Mouse (Mus musculus): ENCODE measurements around the gene Lemd1. TPM values are rescaled to one million over a fixed set of nuclear protein-coding genes. Genes with fewer than 3 reads are reported as not detected.

Gene Lemd1
- not detected in 2 replicates for polyA plus RNA-seq (2012; rRNA removed)

GRCm38 (mm10) chr1:132191093-132191785 lies at the start of gene Lemd1, which contains the start of gene AC124108.1:
Gene Lemd1, plus strand, starts transcription at chr1:132191431.
Gene AC124108.1, plus strand, starts transcription at chr1:132191457.
- 7% methylated on average over 34 of the region's 34 CpGs for WGBS
- no peak for DNase-seq
- H3K27ac ChIP-seq (ENCODE audit: control insufficient read depth, insufficient read depth, low read length): no peak within 1 kb of the TSS

GRCm38 (mm10) chr1:132141753-132142152 lies 49.5 kb upstream of the Lemd1 start:
- H3K36me3 ChIP-seq (ENCODE audit: control insufficient read depth, insufficient read depth, low read length): no peaks in the 10 kb centered on the region
- no peak overlapping the region for H3K4me3 ChIP-seq (ENCODE audit: control insufficient read depth, insufficient read depth, low read length)
- peaks cover 2% of the 10 kb centered on the region; the same call in 1 of the 2 replicates for H3K4me1 ChIP-seq (replicated peaks; ENCODE audit: control insufficient read depth, insufficient read depth, low read length)
- H3K27me3 ChIP-seq (ENCODE audit: control insufficient read depth, insufficient read depth, low read length): peaks cover 6% of the 10 kb centered on the region; the same call in 1 of the 2 replicates
- 95% methylated on average over 13 of the region's 13 CpGs for WGBS
- TF ChIP-seq POLR2A (IDR thresholded peaks at IDR 0.05; ENCODE audit: control insufficient read depth, extremely low read depth, insufficient read depth, low read length, poor library complexity) (no peak), CTCF (IDR thresholded peaks at IDR 0.05; ENCODE audit: borderline replicate concordance, control insufficient read depth, extremely low read depth, insufficient read depth, low read length, poor library complexity) (no peak)
- no peak overlapping the region for H3K27ac ChIP-seq (ENCODE audit: control insufficient read depth, insufficient read depth, low read length)
- DNase-seq: no peak

More at GRCm38 (mm10) chr1:132191093-132191785, at the start of gene Lemd1, which contains the start of gene AC124108.1:
- TF ChIP-seq CTCF (IDR thresholded peaks at IDR 0.05; ENCODE audit: borderline replicate concordance, control insufficient read depth, extremely low read depth, insufficient read depth, low read length, poor library complexity) (no peak), POLR2A (IDR thresholded peaks at IDR 0.05; ENCODE audit: control insufficient read depth, extremely low read depth, insufficient read depth, low read length, poor library complexity) (no peak)
- no peak within 1 kb of the TSS for H3K4me3 ChIP-seq (ENCODE audit: control insufficient read depth, insufficient read depth, low read length)
- H3K27me3 ChIP-seq (ENCODE audit: control insufficient read depth, insufficient read depth, low read length): peaks cover 14% of the 10 kb centered on the region; the same call in 1 of the 2 replicates
- peaks cover 3% of the 10 kb centered on the region; the same call in 1 of the 2 replicates for H3K4me1 ChIP-seq (replicated peaks; ENCODE audit: control insufficient read depth, insufficient read depth, low read length)
- H3K36me3 ChIP-seq (ENCODE audit: control insufficient read depth, insufficient read depth, low read length): no peaks in the 10 kb centered on the region

- H3K36me3 ChIP-seq (ENCODE audit: control insufficient read depth, insufficient read depth, low read length): no peaks in the 10 kb centered on the region
- peaks cover 6% of the 10 kb centered on the region; the same call in 1 of the 2 replicates for H3K27me3 ChIP-seq (ENCODE audit: control insufficient read depth, insufficient read depth, low read length)
- 27% methylated on average over 5 of the region's 5 CpGs for WGBS
- peaks cover 2% of the 10 kb centered on the region; the same call in 1 of the 2 replicates for H3K4me1 ChIP-seq (replicated peaks; ENCODE audit: control insufficient read depth, insufficient read depth, low read length)
- DNase-seq: no peak
- TF ChIP-seq POLR2A (IDR thresholded peaks at IDR 0.05; ENCODE audit: control insufficient read depth, extremely low read depth, insufficient read depth, low read length, poor library complexity) (no peak), CTCF (IDR thresholded peaks at IDR 0.05; ENCODE audit: borderline replicate concordance, control insufficient read depth, extremely low read depth, insufficient read depth, low read length, poor library complexity) (no peak)
- no peak overlapping the region for H3K4me3 ChIP-seq (ENCODE audit: control insufficient read depth, insufficient read depth, low read length)
- H3K27ac ChIP-seq (ENCODE audit: control insufficient read depth, insufficient read depth, low read length): no peak overlapping the region
These were observed 48.2 kb upstream of the Lemd1 start for GRCm38 (mm10) chr1:132143079-132143478.

GRCm38 (mm10) chr1:132143730-132144129 lies 47.5 kb upstream of the Lemd1 start:
- Histone ChIP-seq H3K4me3 (ENCODE audit: control insufficient read depth, insufficient read depth, low read length) (no peak overlapping the region), H3K27ac (ENCODE audit: control insufficient read depth, insufficient read depth, low read length) (no peak overlapping the region), H3K36me3 (ENCODE audit: control insufficient read depth, insufficient read depth, low read length) (no peaks in the 10 kb centered on the region), H3K4me1 (replicated peaks; ENCODE audit: control insufficient read depth, insufficient read depth, low read length) (peaks cover 2% of the 10 kb centered on the region; the same call in 1 of the 2 replicates), H3K27me3 (ENCODE audit: control insufficient read depth, insufficient read depth, low read length) (peaks cover 6% of the 10 kb centered on the region; the same call in 1 of the 2 replicates)
- no peak for TF ChIP-seq POLR2A (IDR thresholded peaks at IDR 0.05; ENCODE audit: control insufficient read depth, extremely low read depth, insufficient read depth, low read length, poor library complexity)
- DNase-seq: no peak
- 92% methylated on average over 4 of the region's 4 CpGs for WGBS

- 95% methylated on average over 2 of the region's 2 CpGs for WGBS
- peaks cover 6% of the 10 kb centered on the region; the same call in 1 of the 2 replicates for H3K27me3 ChIP-seq (ENCODE audit: control insufficient read depth, insufficient read depth, low read length)
- TF ChIP-seq CTCF (IDR thresholded peaks at IDR 0.05; ENCODE audit: borderline replicate concordance, control insufficient read depth, extremely low read depth, insufficient read depth, low read length, poor library complexity): no peak
- no peak for TF ChIP-seq POLR2A (IDR thresholded peaks at IDR 0.05; ENCODE audit: control insufficient read depth, extremely low read depth, insufficient read depth, low read length, poor library complexity)
These were observed 47.0 kb upstream of the Lemd1 start for GRCm38 (mm10) chr1:132144223-132144622.

GRCm38 (mm10) chr1:132144837-132145236 lies 46.4 kb upstream of the Lemd1 start:
- Histone ChIP-seq H3K4me3 (ENCODE audit: control insufficient read depth, insufficient read depth, low read length) (no peak overlapping the region), H3K36me3 (ENCODE audit: control insufficient read depth, insufficient read depth, low read length) (no peaks in the 10 kb centered on the region), H3K27ac (ENCODE audit: control insufficient read depth, insufficient read depth, low read length) (no peak overlapping the region), H3K27me3 (ENCODE audit: control insufficient read depth, insufficient read depth, low read length) (no peaks in the 10 kb centered on the region), H3K4me1 (replicated peaks; ENCODE audit: control insufficient read depth, insufficient read depth, low read length) (no peaks in the 10 kb centered on the region)
- no peak for DNase-seq
- TF ChIP-seq POLR2A (IDR thresholded peaks at IDR 0.05; ENCODE audit: control insufficient read depth, extremely low read depth, insufficient read depth, low read length, poor library complexity) (no peak), CTCF (IDR thresholded peaks at IDR 0.05; ENCODE audit: borderline replicate concordance, control insufficient read depth, extremely low read depth, insufficient read depth, low read length, poor library complexity) (no peak)
- 97% methylated on average over 3 of the region's 3 CpGs for WGBS

More at GRCm38 (mm10) chr1:132144223-132144622, 47.0 kb upstream of the Lemd1 start:
- Histone ChIP-seq H3K4me3 (ENCODE audit: control insufficient read depth, insufficient read depth, low read length) (no peak overlapping the region), H3K27ac (ENCODE audit: control insufficient read depth, insufficient read depth, low read length) (no peak overlapping the region), H3K4me1 (replicated peaks; ENCODE audit: control insufficient read depth, insufficient read depth, low read length) (peaks cover 2% of the 10 kb centered on the region; the same call in 1 of the 2 replicates), H3K36me3 (ENCODE audit: control insufficient read depth, insufficient read depth, low read length) (no peaks in the 10 kb centered on the region)
- DNase-seq: no peak
